Mouse (Mus musculus): ENCODE results near the gene Celf2. TPM values are rescaled to one million over a fixed set of nuclear protein-coding genes. Genes with fewer than 3 reads are reported as not detected.
A peak's percentile ranks its signal among the peaks of the same experiment; 100 is the strongest.

Gene Celf2
- total RNA-seq, 2 experiments from 2014 or later, result 69.7 to 79.8 TPM

DNA sequence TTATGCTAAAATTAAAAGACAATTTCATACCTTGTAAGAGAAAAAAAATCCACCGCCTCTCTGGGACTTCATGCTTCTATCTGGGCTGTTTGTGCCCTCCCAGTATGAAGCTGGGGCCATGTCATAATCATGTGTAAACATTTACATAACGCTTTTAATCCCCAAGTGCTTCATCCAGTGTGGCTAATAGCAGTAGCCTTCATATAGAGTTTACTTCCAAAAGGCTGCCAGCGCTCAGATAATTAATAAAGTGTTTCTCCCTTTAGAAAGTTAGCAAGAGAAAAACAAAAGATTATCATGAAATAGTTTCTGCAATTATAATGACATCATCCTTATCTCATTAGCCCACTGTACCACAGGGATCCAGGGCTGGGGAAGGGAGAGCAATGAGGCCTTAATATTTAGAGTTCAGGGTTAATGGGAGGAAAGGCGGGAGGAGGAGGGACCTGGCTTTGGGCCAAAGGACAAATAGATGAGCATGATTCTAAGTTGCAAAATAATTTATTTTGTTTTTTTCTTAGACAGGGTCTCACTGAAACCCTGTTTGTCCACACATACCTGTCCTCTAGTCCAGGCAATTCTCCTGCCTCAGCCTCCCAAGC lies 425.8 kb downstream of the Celf2 start:
- peak; percentile 47 for DNase-seq (ENCODE audit: low spot score)

- DNase-seq (ENCODE audit: low spot score), result no peak
Measured at GRCm38 (mm10) chr2:7082376-7083025, 426.9 kb downstream of the Celf2 start.

GRCm38 (mm10) chr2:7080794-7081783 lies 428.3 kb downstream of the Celf2 start:
- peak; percentile 55 for DNase-seq (ENCODE audit: low spot score)

DNA sequence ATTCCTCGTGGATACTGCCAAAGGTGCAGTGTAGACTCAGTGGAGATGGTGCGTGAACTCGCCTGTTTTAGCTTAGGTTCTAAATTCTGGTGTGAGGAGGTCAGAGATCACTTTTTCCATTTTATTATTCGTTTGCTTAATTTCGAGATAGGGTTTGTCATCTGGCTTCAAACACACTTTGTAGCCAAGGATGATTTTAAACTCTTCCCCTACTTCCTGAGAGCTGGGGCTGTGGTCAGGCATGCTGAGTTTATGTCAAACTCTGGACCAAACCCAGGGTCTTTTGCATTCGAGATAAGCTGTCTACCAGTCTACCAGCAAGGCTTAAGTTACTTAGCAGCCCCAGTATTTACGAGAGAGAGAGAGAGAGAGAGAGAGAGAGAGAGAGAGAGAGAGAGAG lies 429.3 kb downstream of the Celf2 start:
- no peak for DNase-seq (ENCODE audit: low spot score)

GRCm38 (mm10) chr2:7079390-7079789 lies 430.0 kb downstream of the Celf2 start:
- DNase-seq (ENCODE audit: low spot score), result no peak

DNA sequence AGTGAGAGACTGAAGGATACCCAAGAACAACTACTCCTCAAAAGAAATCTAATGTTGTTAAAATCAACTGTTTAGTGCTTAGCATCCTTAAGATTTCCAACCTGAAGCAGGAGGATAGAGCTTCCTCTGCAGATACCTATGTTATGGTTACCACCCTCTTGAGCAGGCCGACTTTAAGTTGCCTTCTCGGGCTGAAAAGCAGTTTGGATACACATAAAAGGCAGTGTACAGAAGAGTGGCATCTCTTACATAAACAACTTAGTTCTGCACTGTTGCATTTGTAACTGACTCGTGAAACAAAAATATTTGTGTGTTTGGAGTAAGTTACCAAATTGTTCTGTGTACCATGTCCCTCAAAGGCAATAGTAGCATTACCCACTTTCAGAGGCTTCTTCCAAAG lies 435.6 kb downstream of the Celf2 start:
- no peak for DNase-seq (ENCODE audit: low spot score)

- no peak for DNase-seq (ENCODE audit: low spot score)
Measured at GRCm38 (mm10) chr2:7072344-7073265, 436.8 kb downstream of the Celf2 start.

GRCm38 (mm10) chr2:7069458-7069857 lies 439.9 kb downstream of the Celf2 start:
- no peak for DNase-seq (ENCODE audit: low spot score)

DNA sequence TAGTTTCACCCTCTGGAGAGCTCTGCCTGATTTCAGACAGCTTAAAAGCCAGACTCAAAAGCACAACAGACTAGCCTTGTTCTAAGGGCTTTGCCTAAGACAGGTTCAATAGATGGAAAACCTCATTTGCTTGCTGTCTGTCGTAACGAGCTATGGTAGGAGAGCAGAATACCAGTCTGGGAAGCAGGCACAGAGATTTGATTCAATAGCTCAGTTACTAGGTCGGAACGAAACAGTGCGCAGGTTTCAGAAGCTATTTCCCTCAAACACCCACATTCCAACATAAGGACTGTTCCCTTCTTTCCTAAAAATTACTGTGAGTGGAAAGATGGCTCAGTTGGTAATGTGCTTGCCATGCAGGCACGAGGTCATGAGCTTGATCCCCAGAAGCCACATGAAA lies 441.1 kb downstream of the Celf2 start:
- DNase-seq (ENCODE audit: low spot score), result no peak

GRCm38 (mm10) chr2:7063574-7064192 lies 445.7 kb downstream of the Celf2 start:
- DNase-seq (ENCODE audit: low spot score), result no peak

- DNase-seq (ENCODE audit: low spot score), result peak; percentile 79
Measured at GRCm38 (mm10) chr2:7060490-7061105, 448.8 kb downstream of the Celf2 start.

GRCm38 (mm10) chr2:7056401-7056800 lies 453.0 kb downstream of the Celf2 start:
- no peak for DNase-seq (ENCODE audit: low spot score)

DNA sequence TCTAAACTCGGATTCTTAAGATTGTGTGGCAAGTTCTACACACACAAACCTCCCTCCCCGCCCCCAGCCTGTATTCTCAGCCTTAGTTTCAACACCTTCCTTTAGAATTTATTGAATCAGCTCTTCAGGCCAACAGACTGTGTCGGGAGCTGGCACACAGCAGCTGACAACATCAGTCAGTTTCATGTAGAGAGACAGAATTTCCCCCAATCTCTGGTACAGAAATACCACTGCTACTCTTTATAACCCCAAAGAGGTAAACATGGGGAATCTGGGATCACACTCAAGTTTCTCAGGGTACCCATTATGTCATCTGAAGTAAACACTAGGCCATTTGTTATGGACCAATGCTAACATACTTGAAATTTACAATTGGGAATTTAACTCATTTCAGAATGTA lies 453.4 kb downstream of the Celf2 start:
- DNase-seq (ENCODE audit: low spot score), result no peak

- DNase-seq (ENCODE audit: low spot score), result no peak
Measured at GRCm38 (mm10) chr2:7051090-7051489, 458.3 kb downstream of the Celf2 start.

DNA sequence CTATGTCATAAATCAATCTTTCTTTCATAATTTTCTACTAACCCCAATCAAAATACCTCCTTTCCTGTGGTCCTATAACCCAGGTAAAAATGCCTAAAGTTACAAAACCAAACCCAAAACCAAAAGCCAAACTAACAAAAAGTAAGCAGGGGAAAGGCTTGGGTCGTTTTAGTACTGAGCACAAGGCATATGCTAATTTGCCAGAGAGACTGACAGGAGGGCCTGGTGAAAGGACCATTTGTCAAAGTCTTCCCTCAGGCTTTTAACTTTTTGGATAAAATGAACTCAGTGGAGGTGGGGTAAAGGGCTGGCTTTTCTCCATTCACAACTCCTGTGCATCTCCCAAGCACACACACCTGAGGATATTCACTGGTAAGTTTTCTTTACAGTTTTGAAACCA lies 463.2 kb downstream of the Celf2 start:
- DNase-seq (ENCODE audit: low spot score), result no peak

DNA sequence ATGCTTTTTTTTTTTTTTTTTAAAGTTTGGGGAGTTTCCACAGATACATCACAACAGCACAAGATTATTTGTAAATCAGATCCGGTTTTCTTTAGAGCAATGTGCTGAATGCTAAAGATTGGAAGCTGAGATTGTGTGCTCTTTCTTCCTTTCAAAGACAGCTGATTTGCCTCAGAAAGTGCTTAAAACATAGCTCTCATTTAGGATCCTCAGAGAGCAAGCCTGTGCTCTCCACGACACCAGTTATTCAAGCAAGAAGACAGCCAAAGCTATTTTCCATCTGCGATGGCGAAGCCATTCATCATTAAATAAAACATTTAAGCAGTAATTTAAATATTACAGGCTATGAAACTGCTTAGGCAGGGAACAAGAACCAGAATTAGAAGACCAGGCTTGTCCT lies 463.8 kb downstream of the Celf2 start:
- DNase-seq (ENCODE audit: low spot score), result no peak

- DNase-seq (ENCODE audit: low spot score), result no peak
Measured at GRCm38 (mm10) chr2:7043770-7044459, 465.4 kb downstream of the Celf2 start.

GRCm38 (mm10) chr2:7040940-7041339 lies 468.4 kb downstream of the Celf2 start:
- no peak for DNase-seq (ENCODE audit: low spot score)

DNA sequence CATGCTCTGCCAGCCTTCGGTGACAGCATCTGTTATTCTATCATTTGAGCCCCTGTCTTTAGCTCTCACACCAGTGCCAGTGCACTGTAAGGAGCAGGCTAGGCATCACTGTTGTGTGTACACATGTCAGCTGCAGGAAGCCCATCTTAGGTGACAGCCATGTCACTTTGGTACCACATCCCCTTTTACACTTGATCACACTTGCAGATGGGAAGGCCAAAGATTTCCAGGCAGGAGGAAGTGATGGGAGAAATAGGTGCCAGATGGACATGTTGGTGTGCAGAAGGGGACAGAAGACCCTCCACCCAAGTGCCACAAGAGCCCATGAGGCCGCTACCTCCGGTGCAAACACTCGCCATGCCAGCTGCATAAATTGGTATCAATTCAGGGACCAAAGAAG lies 470.4 kb downstream of the Celf2 start:
- DNase-seq (ENCODE audit: low spot score), result no peak

GRCm38 (mm10) chr2:7031389-7031788 lies 478.0 kb downstream of the Celf2 start:
- no peak for DNase-seq (ENCODE audit: low spot score)

Measured in gastrocnemius, adult 18-20 months (tissue).